In genomic region chr16:97957626-97958025, GRCm38 (mm10) we compare ENCODE assay signal across 15 mouse cellular contexts. TPM values are rescaled to one million over a fixed set of nuclear protein-coding genes. Genes with fewer than 3 reads are reported as not detected.
DNase-seq lines count a peak whose midpoint lies in the region; ATAC-seq and TF ChIP-seq lines count a peak whose summit lies in the region.
"Had no signal": no experiment of that assay in that cellular context is flagged by ENCODE, and none has a peak within 500 bp of the region (broad histone marks: within the 10 kb centered on the region; RNA-seq: fewer than 3 reads in every experiment).

No protein-coding gene starts in this region.

- peaks cover 4% of the 10 kb centered on the region; the same call in 1 of the 2 replicates for H3K4me1 ChIP-seq in heart, adult 2 months (ENCODE audit: control insufficient read depth, insufficient read depth, low read length)
- peaks cover 34% of the 10 kb centered on the region for H3K4me1 ChIP-seq in heart, postnatal 0 days (ENCODE audit: control insufficient read depth, insufficient read depth)

- H3K79me2 ChIP-seq in heart, adult 2 months (replicated peaks; ENCODE audit: control insufficient read depth, insufficient read depth, low read length), result peaks cover 3% of the 10 kb centered on the region; the same call in 1 of the 2 replicates

- no peak for TF ChIP-seq CTCF in heart, adult 2 months (IDR thresholded peaks at IDR 0.05)
- no peak for TF ChIP-seq CTCF in heart, postnatal 0 days (IDR thresholded peaks at IDR 0.05; ENCODE audit: low read depth)

- no peak for TF ChIP-seq EP300 in heart, adult 2 months (IDR thresholded peaks at IDR 0.05; ENCODE audit: insufficient read depth, low read depth, low read length)
- TF ChIP-seq EP300 in heart, postnatal 0 days (IDR thresholded peaks at IDR 0.05; ENCODE audit: low read depth), result peak; percentile 96

- H3K36me3 ChIP-seq in heart, adult 2 months (ENCODE audit: control insufficient read depth, insufficient read depth, low read length), result peaks cover 13% of the 10 kb centered on the region
- H3K36me3 ChIP-seq in heart, postnatal 0 days (replicated peaks; ENCODE audit: control insufficient read depth, insufficient read depth, low read length), result peaks cover 13% of the 10 kb centered on the region; the same call in 1 of the 2 replicates

- ATAC-seq in heart, postnatal 0 days (ENCODE audit: insufficient read depth, low read depth), result peak; percentile 76
- ATAC-seq in frontal cortex, adult (ENCODE audit: low TSS enrichment), result no peak
- ATAC-seq: forebrain, embryonic 15.5 days had no signal

- H3K9ac ChIP-seq in heart, adult 2 months (ENCODE audit: low read depth, low read length), result no peak overlapping the region
- H3K9ac ChIP-seq in heart, postnatal 0 days (replicated peaks; ENCODE audit: low read depth, low read length), result no peak overlapping the region
- H3K9ac ChIP-seq: forebrain, embryonic 15.5 days; hindbrain, embryonic 15.5 days had no signal

- no peak overlapping the region for H3K27ac ChIP-seq in heart, adult 2 months
- peak overlapping the region; percentile 75 for H3K27ac ChIP-seq in heart, postnatal 0 days (ENCODE audit: low read depth)
- H3K27ac ChIP-seq: forebrain, embryonic 15.5 days; hindbrain, embryonic 15.5 days had no signal

- 0 out of 2 replicates have a peak, but pooled peaks have one; percentile 11 for TF ChIP-seq POLR2A in heart, adult 2 months (IDR thresholded peaks at IDR 0.05; ENCODE audit: insufficient read depth, low read depth, low read length)

- no peaks in the 10 kb centered on the region for H3K27me3 ChIP-seq in heart, adult 2 months (ENCODE audit: control insufficient read depth, insufficient read depth, low read length)
- H3K27me3 ChIP-seq in heart, postnatal 0 days (ENCODE audit: control insufficient read depth, insufficient read depth, low read length), result no peaks in the 10 kb centered on the region
- H3K27me3 ChIP-seq: CH12.LX; forebrain, embryonic 15.5 days; hindbrain, embryonic 15.5 days had no signal

- 0 out of 2 replicates have a peak overlapping the region, but pooled peaks have one; percentile 19 for H3K4me2 ChIP-seq in heart, postnatal 0 days (ENCODE audit: low read depth, low read length)
- H3K4me2 ChIP-seq: forebrain, embryonic 15.5 days; hindbrain, embryonic 15.5 days had no signal

- intact Hi-C loops in heart, adult 2 months (cut with DNase I), result no loop called here

- H3K9me3 ChIP-seq in heart, postnatal 0 days (replicated peaks; ENCODE audit: control insufficient read depth, low read length), result no peaks in the 10 kb centered on the region
- H3K9me3 ChIP-seq: forebrain, embryonic 15.5 days; hindbrain, embryonic 15.5 days had no signal

- no peak overlapping the region for H3K4me3 ChIP-seq in heart, adult 2 months
- H3K4me3 ChIP-seq in heart, postnatal 0 days (ENCODE audit: low read depth, low read length), result no peak overlapping the region
- H3K4me3 ChIP-seq: forebrain, embryonic 15.5 days; hindbrain, embryonic 15.5 days had no signal

- peak; percentile 9 to 51 for DNase-seq in spleen, postnatal 4 days (ENCODE audit: low spot score in 2 of 2)
- DNase-seq in spleen, adult 18-20 months, result no peak
- DNase-seq in heart, adult 2 months, result peak in 1 of 2 experiments; percentile 34
- peak; percentile 91 for DNase-seq in heart, postnatal 0 days (ENCODE audit: low spot score)
- DNase-seq in cerebellum, adult 9-11 months, result no peak
- DNase-seq in thymus, postnatal 10 days (ENCODE audit: low spot score in 2 of 2), result no peak
- DNase-seq: cerebellum, adult 11-12 months; gastrocnemius, postnatal 36 days; kidney, adult 18-20 months; kidney, postnatal 36 days; lung, adult 18-20 months had no signal

RNA-seq across cellular contexts. Expression of gene C2cd2, which starts 4.8 kb away (rescaled TPM):
- 10 to 100 TPM; 19.7 to 26.6 TPM for total RNA-seq in heart, adult 2 months (2021)
- 8.0 and 8.2 TPM in 2 replicates for polyA plus RNA-seq in heart, adult 2 months (2012; rRNA removed)
- total RNA-seq in heart, postnatal 0 days (2014; rRNA removed; ENCODE audit: low replicate concordance), result 12.7 and 22.3 TPM in 2 replicates
- 9.2 and 10.5 TPM in 2 replicates for polyA plus RNA-seq in heart, postnatal 0 days (2015; fragmentation: Nextera tagmentation; extraction: Ambion mirVana)

RNA-seq across cellular contexts. Expression of gene Zbtb21, which starts 4.8 kb away (rescaled TPM):
- total RNA-seq in heart, adult 2 months (2021), result 10 to 100 TPM; 10.4 to 12.3 TPM
- polyA plus RNA-seq in heart, adult 2 months (2012; rRNA removed), result 7.6 and 11.9 TPM in 2 replicates
- 17.3 and 36.1 TPM in 2 replicates for total RNA-seq in heart, postnatal 0 days (2014; rRNA removed; ENCODE audit: low replicate concordance)
- 3.3 and 4.6 TPM in 2 replicates for polyA plus RNA-seq in heart, postnatal 0 days (2015; fragmentation: Nextera tagmentation; extraction: Ambion mirVana)

RNA-seq across cellular contexts. Expression of gene B230307C23Rik, which starts 39.5 kb away (rescaled TPM):
- 1 to 10 TPM; 3.7 to 4.7 TPM for total RNA-seq in heart, adult 2 months (2021)
- polyA plus RNA-seq in heart, adult 2 months (2012; rRNA removed), result 3.1 and 6.4 TPM in 2 replicates
- total RNA-seq in heart, postnatal 0 days (2014; rRNA removed; ENCODE audit: low replicate concordance), result 3.7 and 4.2 TPM in 2 replicates
- polyA plus RNA-seq in heart, postnatal 0 days (2015; fragmentation: Nextera tagmentation; extraction: Ambion mirVana), result 11.2 and 13.2 TPM in 2 replicates

Comparison
In these comparisons a context has a peak if more than half of its experiments do, and no peak if none do; other contexts are left out.
1. DNase-seq: peak in spleen, postnatal 4 days (2 of 2) and heart, postnatal 0 days (single experiment); none in spleen, adult 18-20 months (0 of 2), cerebellum, adult 9-11 months (single experiment) and thymus, postnatal 10 days (0 of 2).